Mouse (Mus musculus) neural tube, embryonic 11.5 days (tissue): ENCODE data around the gene Rora. TPM values are rescaled to one million over a fixed set of nuclear protein-coding genes. Genes with fewer than 3 reads are reported as not detected.

Experiments
- ATAC-seq: fragments of 200-750 bp; cut with Nextera tagmentation; 2 replicates; pipeline ENCODE4 v1.8.0; 2017; ENCODE audit warnings: moderate number of reproducible peaks, mild to moderate bottlenecking, moderate TSS enrichment, moderate library complexity; ENCODE audit not compliant: insufficient read depth, low FRiP score, low TSS enrichment
- DNase-seq: peaks from one replicate; pipeline ENCODE4 v3.0.0-alpha.2; 2015; ENCODE audit warnings: low spot score
- H3K27ac ChIP-seq: fragments of 300-500 bp; sonication (generic); 2 replicates; pipeline ENCODE4 v1.5.1; 2014; ENCODE audit warnings: low read depth, mild to moderate bottlenecking, low read length
- H3K27me3 ChIP-seq: fragments of 300-500 bp; sonication (generic); 2 replicates; pipeline ENCODE4 v1.6.1; 2014; ENCODE audit warnings: mild to moderate bottlenecking, low read length, mixed read lengths; ENCODE audit not compliant: control insufficient read depth, insufficient read depth
- H3K36me3 ChIP-seq: fragments of 300-500 bp; sonication (generic); 2 replicates; pipeline ENCODE4 v1.6.1; 2014; ENCODE audit warnings: mild to moderate bottlenecking, low read length, moderate library complexity, mixed read lengths; ENCODE audit not compliant: control insufficient read depth, insufficient read depth
- H3K4me1 ChIP-seq: fragments of 300-500 bp; sonication (generic); 2 replicates; pipeline ENCODE4 v1.6.1; 2014; ENCODE audit warnings: low read length, mixed read lengths; ENCODE audit not compliant: control insufficient read depth, insufficient read depth
- H3K4me2 ChIP-seq: fragments of 300-500 bp; sonication (generic); 2 replicates; pipeline ENCODE4 v1.6.1; 2014; ENCODE audit warnings: low read depth, mild to moderate bottlenecking, moderate library complexity
- H3K4me3 ChIP-seq: fragments of 300-500 bp; sonication (generic); 2 replicates; pipeline ENCODE4 v1.5.1; 2014; ENCODE audit warnings: low read depth, low read length
- H3K9ac ChIP-seq: fragments of 300-500 bp; sonication (generic); 2 replicates; pipeline ENCODE4 v1.6.1; 2014; ENCODE audit warnings: mild to moderate bottlenecking, low read length
- H3K9me3 ChIP-seq: fragments of 300-500 bp; sonication (generic); 2 replicates; pipeline ENCODE4 v1.6.1; 2016; ENCODE audit warnings: low read length; ENCODE audit not compliant: control insufficient read depth
- WGBS: fragments of 180-500 bp; shearing (Covaris S2); extraction: QIAGEN DNeasy Blood & Tissue Kit; methylation state at CpG from one replicate; pipeline ENCODE4 v1.1.7; 2014; 5-methylcytosine and 5-hydroxymethylcytosine counted together
- polyA plus RNA-seq: library from polyadenylated mRNA; unstranded; fragments of >200 nt; fragmentation: Nextera tagmentation; extraction: Ambion mirVana; gene quantifications from 2 replicates; pipeline ENCODE4 v1.2.1, GENCODE M21; 2014

Rora gene
- polyA plus RNA-seq, 1 experiment from 2014 or later: 3.2 TPM

DNA sequence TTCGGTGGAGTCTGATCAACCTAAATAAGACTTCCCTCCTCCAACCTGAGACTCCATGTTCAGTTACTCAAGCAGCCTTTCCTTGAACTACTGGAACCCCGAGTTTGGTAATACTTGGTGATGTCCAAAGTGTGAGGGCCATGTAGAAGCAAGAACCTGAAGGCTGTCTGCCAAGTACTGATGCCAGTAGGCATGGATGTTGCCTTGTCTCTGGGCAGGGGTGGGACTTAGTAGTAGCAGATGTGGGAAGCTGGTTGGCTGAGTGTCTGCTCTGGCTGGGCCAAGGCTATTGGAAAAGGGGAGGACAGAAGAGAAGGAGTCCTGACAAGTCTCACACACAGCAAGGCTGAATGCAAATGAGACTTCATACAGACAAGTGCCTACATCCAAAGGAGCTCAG is 154.1 kb downstream of the Rora start:
- WGBS: 89% methylated on average over 2 of the region's 2 CpGs
- no peak for ATAC-seq
- Histone ChIP-seq H3K27ac (no peak overlapping the region), H3K9ac (no peak overlapping the region), H3K4me3 (no peak overlapping the region), H3K27me3 (no peaks in the 10 kb centered on the region), H3K4me1 (peaks cover 3% of the 10 kb centered on the region; the same call in 1 of the 2 replicates), H3K36me3 (no peaks in the 10 kb centered on the region), H3K4me2 (no peak overlapping the region), H3K9me3 (no peaks in the 10 kb centered on the region)
- no peak for DNase-seq

DNA sequence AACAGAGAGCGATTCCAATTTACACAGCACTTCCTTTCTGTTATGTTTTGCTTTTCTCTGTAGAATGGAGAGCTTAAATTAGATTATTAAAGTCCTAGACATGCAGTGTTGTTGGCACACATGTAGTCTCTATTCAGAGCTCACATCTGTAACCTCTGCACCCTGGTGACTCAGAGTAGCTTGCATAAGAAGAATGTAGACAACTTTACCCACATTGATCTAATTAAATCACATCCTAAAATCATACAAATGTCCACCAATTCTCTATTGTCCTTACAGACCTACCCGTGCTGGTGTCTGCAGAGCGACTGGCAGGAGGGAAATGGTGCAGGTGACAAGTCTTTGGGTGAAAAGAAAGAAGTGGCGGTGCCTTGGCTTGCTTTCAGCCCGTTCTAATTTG is 155.9 kb downstream of the Rora start:
- H3K4me2 ChIP-seq: no peak overlapping the region
- WGBS: 91% methylated on average over 5 of the region's 5 CpGs
- ATAC-seq: no peak

DNA sequence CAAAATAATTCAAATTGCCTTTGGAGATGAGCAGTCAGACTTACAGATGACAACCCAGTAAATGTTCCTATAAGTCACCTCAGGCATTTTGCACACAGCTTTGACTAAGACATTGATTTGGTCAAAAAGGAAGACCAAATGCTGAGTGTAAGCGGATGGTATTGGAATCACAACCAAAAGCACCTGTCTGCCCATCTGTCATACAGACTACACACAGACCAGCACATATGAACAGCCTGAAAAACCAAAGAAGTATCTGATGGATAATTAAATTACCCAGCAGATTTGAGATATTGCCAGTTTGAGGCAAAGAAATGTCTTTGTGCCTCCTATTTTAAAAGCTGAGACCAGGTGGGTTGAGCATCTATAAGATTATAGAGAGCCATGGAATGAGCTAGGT is 161.1 kb downstream of the Rora start:
- no peaks in the 10 kb centered on the region for H3K27me3 ChIP-seq
- no peaks in the 10 kb centered on the region for H3K36me3 ChIP-seq
- no peak overlapping the region for H3K9ac ChIP-seq
- H3K4me1 ChIP-seq: no peaks in the 10 kb centered on the region
- no peak overlapping the region for H3K27ac ChIP-seq
- ATAC-seq: no peak
- H3K4me3 ChIP-seq: no peak overlapping the region
- no peak for DNase-seq
- no peaks in the 10 kb centered on the region for H3K9me3 ChIP-seq
- H3K4me2 ChIP-seq: no peak overlapping the region
- 92% methylated on average over 1 of the region's 1 CpGs for WGBS

More for the DNA sequence above, 155.9 kb downstream of the Rora start:
- no peak overlapping the region for H3K27ac ChIP-seq
- no peak overlapping the region for H3K9ac ChIP-seq
- H3K9me3 ChIP-seq: no peaks in the 10 kb centered on the region
- DNase-seq: no peak
- H3K27me3 ChIP-seq: no peaks in the 10 kb centered on the region
- H3K36me3 ChIP-seq: no peaks in the 10 kb centered on the region
- H3K4me3 ChIP-seq: no peak overlapping the region
- no peaks in the 10 kb centered on the region for H3K4me1 ChIP-seq

DNA sequence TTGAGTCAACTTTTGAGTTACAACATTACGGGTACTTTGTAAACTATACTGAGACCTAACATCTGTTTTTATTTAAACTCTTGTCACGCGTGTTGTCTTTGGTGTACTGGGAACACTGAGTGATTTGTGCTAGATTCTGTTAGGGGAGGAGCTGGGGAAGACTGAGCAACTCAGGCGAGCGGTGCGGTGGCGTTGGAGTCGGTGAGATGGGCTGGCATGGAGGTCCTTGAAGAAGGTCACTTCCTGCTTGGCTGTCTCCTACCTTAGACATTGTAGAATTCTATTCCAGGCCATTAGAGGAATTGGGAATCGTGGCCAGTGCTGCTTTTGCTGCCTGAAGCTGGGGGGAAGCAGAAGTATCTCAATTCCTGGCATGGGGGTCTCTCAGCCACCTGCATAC is 162.3 kb downstream of the Rora start:
- DNase-seq: no peak

DNA sequence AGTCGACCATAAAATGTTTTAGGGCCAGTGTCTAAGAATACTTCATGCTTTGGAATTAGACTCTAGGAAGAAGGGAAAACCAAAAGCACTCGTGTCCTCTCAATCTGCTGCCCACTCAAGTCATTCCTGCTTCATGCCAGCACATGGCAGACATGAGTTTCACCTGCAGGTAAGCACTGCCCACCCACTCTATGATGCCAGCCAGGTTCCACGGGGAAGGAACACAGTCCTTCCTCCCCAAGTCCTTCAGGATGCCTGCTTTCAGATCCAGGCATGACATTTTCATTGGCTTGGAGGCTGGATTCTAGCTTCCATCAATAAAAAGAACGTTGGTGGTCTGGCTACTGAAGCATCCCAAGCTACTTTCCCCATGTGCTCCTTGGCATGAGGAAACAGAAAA is 166.4 kb downstream of the Rora start:
- no peak for ATAC-seq
- Histone ChIP-seq H3K9ac (no peak overlapping the region), H3K27me3 (no peaks in the 10 kb centered on the region), H3K9me3 (no peaks in the 10 kb centered on the region), H3K4me2 (no peak overlapping the region), H3K27ac (no peak overlapping the region), H3K4me3 (no peak overlapping the region), H3K4me1 (no peaks in the 10 kb centered on the region), H3K36me3 (no peaks in the 10 kb centered on the region)
- 85% methylated on average over 4 of the region's 4 CpGs for WGBS
- no peak for DNase-seq

More for the DNA sequence above, 162.3 kb downstream of the Rora start:
- no peaks in the 10 kb centered on the region for H3K36me3 ChIP-seq
- H3K4me3 ChIP-seq: no peak overlapping the region
- H3K27ac ChIP-seq: no peak overlapping the region
- no peaks in the 10 kb centered on the region for H3K27me3 ChIP-seq
- ATAC-seq: no peak
- 81% methylated on average over 9 of the region's 9 CpGs for WGBS
- no peaks in the 10 kb centered on the region for H3K9me3 ChIP-seq
- H3K4me1 ChIP-seq: no peaks in the 10 kb centered on the region
- H3K9ac ChIP-seq: no peak overlapping the region
- no peak overlapping the region for H3K4me2 ChIP-seq

DNA sequence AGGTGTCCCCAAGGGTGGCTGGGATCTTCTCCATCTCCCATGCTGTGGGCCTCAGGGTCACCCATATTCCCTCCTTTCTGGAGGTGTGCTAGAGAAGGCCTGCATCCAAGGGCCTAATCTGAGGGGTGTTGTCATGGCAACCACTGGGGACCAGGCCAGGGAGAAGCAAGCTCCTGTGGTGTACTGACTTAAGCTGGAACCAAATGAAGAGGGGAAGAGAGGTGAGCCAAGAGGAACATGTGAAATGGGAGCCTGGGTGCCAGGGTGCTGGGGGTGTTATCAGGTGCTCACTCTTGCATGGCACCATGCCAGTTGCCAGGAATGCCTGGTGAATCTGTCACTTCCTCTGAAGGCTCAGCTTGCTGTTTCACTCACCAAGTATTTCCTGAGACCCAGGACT is 166.9 kb downstream of the Rora start:
- Histone ChIP-seq H3K4me3 (no peak overlapping the region), H3K27me3 (no peaks in the 10 kb centered on the region), H3K27ac (no peak overlapping the region), H3K4me1 (no peaks in the 10 kb centered on the region; the same call in 1 of the 2 replicates), H3K36me3 (no peaks in the 10 kb centered on the region), H3K9ac (no peak overlapping the region), H3K4me2 (no peak overlapping the region), H3K9me3 (no peaks in the 10 kb centered on the region)
- DNase-seq: no peak
- ATAC-seq: no peak

DNA sequence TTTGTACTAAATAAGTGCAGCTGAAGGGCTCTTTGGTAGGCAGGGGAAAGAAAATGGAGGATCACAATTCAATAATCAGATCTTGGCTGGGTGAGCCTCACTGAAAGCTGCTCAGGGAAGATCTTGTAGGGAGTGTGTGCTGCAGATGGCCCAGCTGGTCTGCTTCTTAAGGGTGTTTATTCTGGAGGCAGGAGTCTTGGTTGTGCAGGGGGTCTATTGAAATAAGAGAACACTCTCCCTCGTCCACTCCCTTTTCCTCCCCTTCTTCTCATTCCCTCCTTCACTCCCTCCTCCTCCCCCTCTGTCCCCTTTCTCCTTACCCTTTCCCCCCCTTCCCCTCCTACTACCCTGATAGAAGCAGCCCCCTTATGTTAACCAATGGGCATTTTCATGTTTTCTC is 167.8 kb downstream of the Rora start:
- DNase-seq (no peak), ATAC-seq (no peak)
- H3K9ac ChIP-seq: no peak overlapping the region
- no peaks in the 10 kb centered on the region for H3K9me3 ChIP-seq
- no CpG with 5 or more reads among the region's 1 CpGs for WGBS
- H3K4me1 ChIP-seq: no peaks in the 10 kb centered on the region; the same call in 1 of the 2 replicates
- no peak overlapping the region for H3K27ac ChIP-seq
- H3K4me2 ChIP-seq: no peak overlapping the region
- no peak overlapping the region for H3K4me3 ChIP-seq
- H3K27me3 ChIP-seq: no peaks in the 10 kb centered on the region
- H3K36me3 ChIP-seq: no peaks in the 10 kb centered on the region

DNA sequence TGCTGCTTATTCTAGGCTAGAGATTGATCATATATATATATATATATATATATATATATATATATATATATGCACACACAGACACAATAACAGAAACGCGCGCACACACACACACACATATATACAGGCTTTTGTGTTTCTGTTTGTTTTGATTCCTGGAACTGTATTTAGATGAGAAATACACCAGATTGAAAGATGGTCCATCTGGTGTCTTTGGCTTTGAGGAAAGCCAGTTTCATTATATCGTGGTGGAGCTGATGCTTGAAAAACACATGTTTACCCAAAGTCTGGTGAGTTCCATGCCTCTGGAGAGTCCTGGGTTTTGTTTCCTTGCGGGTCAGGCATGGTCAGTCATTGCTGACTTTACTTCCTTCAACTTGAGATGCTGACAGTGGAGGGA is 169.7 kb downstream of the Rora start:
- no peak for DNase-seq
- WGBS: 95% methylated on average over 5 of the region's 5 CpGs
- H3K4me3 ChIP-seq: no peak overlapping the region
- no peak overlapping the region for H3K9ac ChIP-seq
- no peak for ATAC-seq
- H3K36me3 ChIP-seq: no peaks in the 10 kb centered on the region
- H3K27me3 ChIP-seq: no peaks in the 10 kb centered on the region
- no peaks in the 10 kb centered on the region for H3K9me3 ChIP-seq
- no peaks in the 10 kb centered on the region; the same call in 1 of the 2 replicates for H3K4me1 ChIP-seq
- H3K4me2 ChIP-seq: no peak overlapping the region
- H3K27ac ChIP-seq: no peak overlapping the region

DNA sequence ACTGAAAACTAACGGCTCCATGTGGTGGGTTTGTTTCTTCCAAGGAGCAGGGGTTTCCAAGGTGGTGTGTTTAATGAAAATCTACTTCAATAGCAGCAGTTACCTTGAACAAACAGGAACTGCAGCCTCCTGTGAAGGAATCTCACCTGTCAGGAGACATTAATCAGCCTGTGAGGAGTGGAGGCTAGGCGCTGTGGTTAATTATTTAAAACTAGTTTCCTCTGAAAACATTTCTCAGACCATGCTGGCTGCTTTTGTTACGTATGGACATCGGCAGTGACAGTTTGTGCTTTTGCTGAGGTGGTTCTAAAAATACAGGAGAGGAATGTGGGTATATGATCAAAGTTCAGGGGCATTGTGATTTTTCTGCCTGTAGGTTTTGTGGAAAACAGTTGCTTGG is 171.5 kb downstream of the Rora start:
- Histone ChIP-seq H3K9me3 (no peaks in the 10 kb centered on the region), H3K9ac (no peak overlapping the region), H3K27ac (no peak overlapping the region), H3K36me3 (no peaks in the 10 kb centered on the region), H3K27me3 (no peaks in the 10 kb centered on the region), H3K4me2 (no peak overlapping the region), H3K4me1 (no peaks in the 10 kb centered on the region; the same call in 1 of the 2 replicates), H3K4me3 (no peak overlapping the region)
- ATAC-seq (no peak), DNase-seq (no peak)
- WGBS: 64% methylated on average over 4 of the region's 4 CpGs
